Mouse (Mus musculus) myocyte (in vitro differentiated cells): ENCODE measurements at regions not wholly inside any gene's neighbourhood (a gene's known extent, or its start where the extent isn't known, plus 50 kb on each side); places are given as distances from the start of the nearest gene placed in this dataset.

Experiments used
- CEBPB ChIP-seq: IDR thresholded peaks from 2 replicates; pipeline ENCODE4 v1.6.1; 2011; ENCODE audit warnings: mild to moderate bottlenecking, moderate library complexity; ENCODE audit not compliant: poor library complexity, insufficient read depth, severe bottlenecking
- E2F4 ChIP-seq: IDR thresholded peaks from one replicate; pipeline ENCODE4 v1.6.1; 2011; ENCODE audit warnings: mild to moderate bottlenecking, control low read depth, moderate library complexity; ENCODE audit not compliant: insufficient read depth
- MAX ChIP-seq: IDR thresholded peaks from one replicate; pipeline ENCODE4 v1.6.1; 2011; ENCODE audit warnings: low read depth, mild to moderate bottlenecking, control low read depth
- MYOD1 ChIP-seq, 3 experiments: IDR thresholded peaks; one replicate each; pipeline ENCODE4 v1.6.1; 2011; ENCODE audit warnings: control low read depth in 2 of 3, low read depth in 2 of 3, mild to moderate bottlenecking in 2 of 3, moderate library complexity in 1 of 3; ENCODE audit not compliant: insufficient read length in 2 of 3, control insufficient read depth in 1 of 3
- MYOG ChIP-seq, 3 experiments: IDR thresholded peaks; one replicate each; pipeline ENCODE4 v1.6.1; 2011; ENCODE audit warnings: control low read depth in 2 of 3, low read depth in 2 of 3, mild to moderate bottlenecking in 2 of 3; ENCODE audit not compliant: insufficient read length in 2 of 3, control insufficient read depth in 1 of 3, insufficient read depth in 1 of 3
- POLR2A ChIP-seq: IDR thresholded peaks from one replicate; pipeline ENCODE4 v1.6.1; 2011; ENCODE audit warnings: low read depth, mild to moderate bottlenecking, control low read depth, moderate library complexity; ENCODE audit not compliant: insufficient read length
- POLR2AphosphoS2 ChIP-seq: IDR thresholded peaks from one replicate; pipeline ENCODE4 v1.6.1; 2011; ENCODE audit warnings: low read depth, control low read depth; ENCODE audit not compliant: insufficient read length
- REST ChIP-seq: IDR thresholded peaks from one replicate; pipeline ENCODE4 v1.6.1; 2011; ENCODE audit warnings: mild to moderate bottlenecking, control low read depth, moderate library complexity; ENCODE audit not compliant: insufficient read depth, insufficient read length
- SRF ChIP-seq: IDR thresholded peaks from one replicate; pipeline ENCODE4 v1.6.1; 2011; ENCODE audit warnings: low read depth; ENCODE audit not compliant: control insufficient read depth, insufficient read length
- TCF12 ChIP-seq: IDR thresholded peaks from one replicate; pipeline ENCODE4 v1.6.1; 2011; ENCODE audit warnings: mild to moderate bottlenecking, control low read depth; ENCODE audit not compliant: poor library complexity, insufficient read depth, severe bottlenecking
- TCF3 ChIP-seq: IDR thresholded peaks from one replicate; pipeline ENCODE4 v1.6.1; 2011; ENCODE audit warnings: low read depth, control low read depth; ENCODE audit not compliant: insufficient read length
- USF1 ChIP-seq: IDR thresholded peaks from one replicate; pipeline ENCODE4 v1.6.1; 2011; ENCODE audit warnings: low read depth, mild to moderate bottlenecking, control low read depth, moderate library complexity

- TF ChIP-seq USF1 (no peak), POLR2A (no peak), MAX (no peak), E2F4 (no peak), MYOG (IDR thresholded peaks at IDR 0.05; ENCODE audit: control insufficient read depth in 1 of 3, insufficient read depth in 1 of 3, insufficient read length in 2 of 3, low read depth in 2 of 3) (no peak), TCF12 (no peak), SRF (no peak), CEBPB (no peak), POLR2AphosphoS2 (no peak), REST (no peak), TCF3 (no peak), MYOD1 (IDR thresholded peaks at IDR 0.05; ENCODE audit: control insufficient read depth in 1 of 3, insufficient read length in 2 of 3, low read depth in 2 of 3) (no peak)
These were observed 543.0 kb downstream of the Epm2a start for GRCm38 (mm10) chr10:11886237-11886636.
